In the genomic region with DNA sequence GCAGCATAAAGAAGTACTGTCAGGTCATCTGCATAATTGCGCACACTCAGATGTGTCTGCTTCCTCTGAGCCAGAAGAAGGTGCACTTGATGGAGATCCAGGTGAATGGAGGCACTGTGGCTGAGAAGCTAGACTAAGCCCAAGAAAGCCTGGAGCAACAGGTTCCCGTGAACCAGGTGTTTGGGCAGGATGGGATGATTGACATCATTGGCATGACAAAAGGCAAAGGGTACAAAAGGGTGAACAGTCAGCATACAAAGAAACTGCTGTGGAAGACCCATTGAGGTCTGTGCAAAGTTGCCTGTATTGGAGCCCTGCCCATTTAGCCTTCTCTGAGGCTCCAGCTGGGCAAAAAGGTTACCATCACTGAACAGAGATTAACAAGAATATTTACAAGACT, we compare ENCODE assay signal across 27 mouse cellular contexts.
"Had no signal": no experiment of that assay in that cellular context is flagged by ENCODE, and none has a peak within 500 bp of the region (broad histone marks: within the 10 kb centered on the region; RNA-seq: fewer than 3 reads in every experiment).

No protein-coding gene starts in this region.

- ATAC-seq: hindbrain, embryonic 16.5 days; intestine, embryonic 16.5 days had no signal

- H3K27ac ChIP-seq: gastrocnemius, adult 2 months; heart, embryonic 10.5 days; hindbrain, embryonic 10.5 days; hindbrain, embryonic 12.5 days; hindbrain, embryonic 14.5 days; kidney, embryonic 15.5 days; kidney, postnatal 0 days; left cerebral cortex, adult 2 months; limb, embryonic 10.5 days; limb, embryonic 12.5 days; liver, embryonic 13.5 days; liver, embryonic 15.5 days had no signal

- DNase-seq: gastrocnemius, adult 2 months; gastrocnemius, postnatal 10 days; gastrocnemius, postnatal 25 days; heart, adult 18-20 months; heart, postnatal 10 days; heart, postnatal 4 days; kidney, adult 11 months; kidney, adult 2 months; kidney, adult 9 months; kidney, postnatal 14 days; kidney, postnatal 36 days; liver; liver, embryonic 13.5 days had no signal

- H3K4me1 ChIP-seq: heart, embryonic 10.5 days; heart, embryonic 12.5 days; hindbrain, embryonic 10.5 days; hindbrain, embryonic 12.5 days; kidney, embryonic 15.5 days; limb, embryonic 10.5 days; limb, embryonic 12.5 days; liver, embryonic 13.5 days; liver, embryonic 15.5 days had no signal

- H3K4me2 ChIP-seq: heart, embryonic 12.5 days; hindbrain, embryonic 12.5 days; hindbrain, embryonic 14.5 days; kidney, embryonic 15.5 days; limb, embryonic 12.5 days; liver, embryonic 11.5 days; liver, embryonic 13.5 days; liver, embryonic 15.5 days had no signal

- H3K4me3 ChIP-seq: gastrocnemius, adult 2 months; heart, embryonic 10.5 days; heart, embryonic 12.5 days; hindbrain, embryonic 10.5 days; hindbrain, embryonic 12.5 days; kidney, embryonic 15.5 days; left cerebral cortex, adult 2 months; limb, embryonic 10.5 days; limb, embryonic 12.5 days; liver, embryonic 13.5 days; liver, embryonic 15.5 days had no signal

- H3K27me3 ChIP-seq: heart, embryonic 12.5 days; hindbrain, embryonic 12.5 days; kidney, embryonic 15.5 days; limb, embryonic 12.5 days; liver, embryonic 13.5 days; liver, embryonic 15.5 days had no signal

- H3K9ac ChIP-seq: heart, embryonic 12.5 days; hindbrain, embryonic 12.5 days; hindbrain, embryonic 14.5 days; kidney, embryonic 15.5 days; limb, embryonic 12.5 days; liver, embryonic 13.5 days; liver, embryonic 15.5 days had no signal

- H3K9me3 ChIP-seq: heart, embryonic 10.5 days; hindbrain, embryonic 10.5 days; hindbrain, embryonic 12.5 days; kidney, embryonic 15.5 days; limb, embryonic 10.5 days; limb, embryonic 12.5 days; liver, embryonic 13.5 days; liver, embryonic 15.5 days had no signal

- H3K36me3 ChIP-seq: heart, embryonic 10.5 days; heart, embryonic 12.5 days; hindbrain, embryonic 10.5 days; hindbrain, embryonic 12.5 days; kidney, embryonic 15.5 days; limb, embryonic 10.5 days; limb, embryonic 12.5 days; liver, embryonic 13.5 days; liver, embryonic 15.5 days had no signal
